Mouse (Mus musculus) G1E (cell line): ENCODE data around the gene Arglu1. TPM values are rescaled to one million over a fixed set of nuclear protein-coding genes. Genes with fewer than 3 reads are reported as not detected.

Source experiments
- ATAC-seq: 2 replicates; pipeline ENCODE4 v1.8.0; 2016; ENCODE audit warnings: mild to moderate bottlenecking; ENCODE audit not compliant: insufficient number of reproducible peaks, poor library complexity, low FRiP score, severe bottlenecking; ENCODE audit errors: extremely low read depth
- DNase-seq: peaks from one replicate; pipeline ENCODE4 v3.0.0; 2012; ENCODE audit warnings: low spot score
- H3K27me3 ChIP-seq: 2 replicates; pipeline ENCODE4 v1.6.1; 2012; ENCODE audit warnings: mild to moderate bottlenecking, low read length, inconsistent platforms; ENCODE audit not compliant: insufficient read depth
- H3K36me3 ChIP-seq: replicated peaks from 2 replicates; pipeline ENCODE3; 2012; ENCODE audit warnings: mild to moderate bottlenecking, inconsistent platforms
- H3K4me1 ChIP-seq: 2 replicates; pipeline ENCODE4 v1.6.1; 2012; ENCODE audit warnings: low read depth, low read length, inconsistent platforms, mixed read lengths; ENCODE audit not compliant: insufficient read depth
- H3K4me3 ChIP-seq: 2 replicates; pipeline ENCODE4 v1.5.1; 2012; ENCODE audit warnings: low read depth, mild to moderate bottlenecking, inconsistent platforms, low read length, moderate library complexity, mixed read lengths
- H3K9me3 ChIP-seq: replicated peaks from 2 replicates; pipeline ENCODE4 v1.6.1; 2012; ENCODE audit warnings: inconsistent platforms
- CTCF ChIP-seq: IDR thresholded peaks from 2 replicates; pipeline ENCODE4 v1.5.1; 2012; ENCODE audit warnings: low read depth, low read length, inconsistent platforms, mixed read lengths
- GATA1 ChIP-seq: IDR thresholded peaks from 2 replicates; pipeline ENCODE4 v1.6.1; 2012; ENCODE audit warnings: borderline replicate concordance, low read length, inconsistent platforms, mixed read lengths
- GATA2 ChIP-seq: IDR thresholded peaks from 2 replicates; pipeline ENCODE4 v1.6.1; 2012; ENCODE audit warnings: low read depth, low read length, inconsistent platforms, borderline replicate concordance
- POLR2AphosphoS5 ChIP-seq: IDR thresholded peaks from 2 replicates; pipeline ENCODE4 v1.6.1; 2012; ENCODE audit warnings: low read depth, low read length, inconsistent platforms; ENCODE audit not compliant: insufficient replicate concordance
- TAL1 ChIP-seq: conservative IDR thresholded peaks from 2 replicates; pipeline ENCODE4 v1.6.1; 2012; ENCODE audit warnings: low read depth, low read length, inconsistent platforms, mixed read lengths
- polyA plus RNA-seq: library from polyadenylated mRNA; stranded (reverse); fragments of >175 nt; gene quantifications from 2 replicates; pipeline ENCODE4 v1.2.3, GENCODE M21; 2012
- total RNA-seq, 2 experiments: library from RNA; stranded (forward) in 1 of 2; stranded (reverse) in 1 of 2; fragments of 200-1000 nt in 1 of 2; fragments of >200 nt in 1 of 2; fragmentation: Nextera tagmentation in 1 of 2; gene quantifications; 2 replicates each; pipeline ENCODE4 v1.2.3; 2014 to 2017

Arglu1 gene
- 118 and 128 TPM in 2 replicates for total RNA-seq (2014; fragmentation: Nextera tagmentation)
- 127 and 138 TPM in 2 replicates for total RNA-seq (2017)
- 89.0 and 102 TPM in 2 replicates for polyA plus RNA-seq

DNA sequence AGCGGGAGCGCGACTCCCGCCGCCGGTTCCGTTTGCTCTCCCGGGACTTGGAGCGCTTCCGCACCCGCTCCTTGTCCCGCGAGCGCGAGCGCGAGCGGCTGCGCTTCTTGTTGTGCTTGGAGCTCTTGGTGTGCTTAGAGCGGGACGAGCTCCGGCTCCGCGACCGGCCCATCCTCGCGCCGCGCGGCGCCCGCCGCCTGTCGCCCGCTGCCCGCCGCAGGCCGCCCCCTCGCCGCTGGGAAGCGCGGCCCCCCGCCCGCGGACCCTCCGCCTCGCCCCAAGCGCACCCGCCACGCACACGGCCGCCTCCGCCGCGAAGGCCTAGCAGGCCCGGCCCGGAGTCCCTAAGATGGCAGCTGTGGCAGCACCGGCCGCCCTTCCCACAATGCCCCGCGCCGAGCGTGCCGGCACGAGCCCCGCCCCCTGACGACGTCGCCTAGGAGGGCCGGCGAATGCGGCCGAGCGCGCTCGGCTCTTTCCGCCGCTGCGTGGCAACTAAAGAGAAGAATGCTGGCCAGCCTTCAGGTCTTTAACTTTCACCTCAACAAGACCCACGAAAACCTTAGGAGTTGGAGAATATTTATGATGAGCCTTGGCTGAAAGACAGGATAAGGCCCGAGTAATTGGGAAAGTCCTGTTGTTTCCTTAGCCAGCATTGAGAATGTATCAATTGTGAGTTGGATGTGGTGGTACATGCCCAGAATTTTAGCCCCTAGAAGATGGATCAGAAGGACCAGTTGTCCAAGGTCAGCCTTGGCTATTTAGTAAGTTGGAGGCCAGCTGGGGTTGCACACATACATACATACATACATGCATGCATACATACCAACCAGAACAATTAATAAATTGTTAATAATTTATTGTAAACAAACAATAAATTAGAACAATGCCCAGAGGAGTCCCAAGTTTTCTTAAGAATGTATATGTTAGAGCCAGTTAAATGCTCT, at the start of gene Arglu1:
Gene Arglu1, minus strand, starts transcription at position 376 of the 947 bp plus-strand sequence.
- peak within 1 kb of the TSS; percentile 82 for H3K4me3 ChIP-seq
- peaks cover 22% of the 10 kb centered on the region for H3K27me3 ChIP-seq
- peaks cover 33% of the 10 kb centered on the region for H3K4me1 ChIP-seq
- no peak for TF ChIP-seq TAL1
- H3K36me3 ChIP-seq = peaks cover 19% of the 10 kb centered on the region
- no peaks in the 10 kb centered on the region for H3K9me3 ChIP-seq
- ATAC-seq (peak; percentile 45; the same call in 1 of the 2 replicates), DNase-seq (peak; percentile 93)

DNA sequence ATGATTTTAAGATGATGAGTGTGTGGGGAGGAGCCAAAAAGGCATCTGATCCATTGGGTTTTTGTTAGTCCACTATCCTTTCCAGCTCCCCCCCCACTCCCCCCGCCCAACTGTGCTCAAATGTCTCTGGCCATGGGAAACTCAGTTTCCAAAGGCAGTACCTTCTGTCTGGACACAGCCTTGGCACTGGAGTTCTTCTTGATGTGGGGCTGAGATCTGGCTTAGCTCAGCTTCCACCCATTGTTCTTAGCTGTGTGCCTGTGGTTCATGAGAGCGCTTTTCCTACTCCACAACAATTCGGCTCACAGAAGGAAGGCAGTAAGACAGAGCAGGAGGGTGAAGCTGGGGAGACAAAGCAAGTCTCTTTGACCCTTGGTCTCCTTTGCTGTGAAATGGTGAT, 47.0 kb upstream of the Arglu1 start:
- H3K9me3 ChIP-seq = no peaks in the 10 kb centered on the region
- H3K27me3 ChIP-seq = no peaks in the 10 kb centered on the region
- ATAC-seq = no peak
- no peak overlapping the region for H3K4me3 ChIP-seq
- DNase-seq = no peak
- no peak for TF ChIP-seq GATA1
- TF ChIP-seq CTCF = no peak
- TF ChIP-seq GATA2 = no peak
- no peak for TF ChIP-seq TAL1
- no peak for TF ChIP-seq POLR2AphosphoS5
- H3K4me1 ChIP-seq = no peaks in the 10 kb centered on the region
- no peaks in the 10 kb centered on the region for H3K36me3 ChIP-seq

DNA sequence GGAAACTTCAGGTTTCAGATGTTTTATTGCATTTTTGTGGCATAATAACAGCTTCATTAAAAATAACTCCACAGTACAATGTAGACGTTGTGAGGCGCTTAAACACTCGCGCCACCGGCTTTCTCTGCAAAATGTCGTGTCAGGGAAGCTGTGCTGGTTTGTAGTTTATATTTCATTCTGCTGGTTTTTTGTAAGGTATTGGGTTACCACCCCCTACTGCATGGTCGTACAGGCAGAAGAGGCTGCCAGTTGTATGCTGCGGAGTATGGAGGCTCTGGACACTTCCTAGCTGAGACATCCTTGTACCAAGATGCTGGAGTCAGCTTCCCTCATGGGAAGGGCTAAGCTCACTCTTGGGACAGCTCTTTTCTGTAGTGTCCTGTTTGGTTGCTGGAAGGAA, 46.5 kb upstream of the Arglu1 start:
- Histone ChIP-seq H3K4me1 (no peaks in the 10 kb centered on the region), H3K36me3 (no peaks in the 10 kb centered on the region), H3K27me3 (no peaks in the 10 kb centered on the region), H3K9me3 (no peaks in the 10 kb centered on the region), H3K4me3 (no peak overlapping the region)
- DNase-seq (no peak), ATAC-seq (no peak)
- TF ChIP-seq GATA1 = no peak
- no peak for TF ChIP-seq POLR2AphosphoS5
- TF ChIP-seq CTCF = no peak
- no peak for TF ChIP-seq TAL1
- no peak for TF ChIP-seq GATA2

DNA sequence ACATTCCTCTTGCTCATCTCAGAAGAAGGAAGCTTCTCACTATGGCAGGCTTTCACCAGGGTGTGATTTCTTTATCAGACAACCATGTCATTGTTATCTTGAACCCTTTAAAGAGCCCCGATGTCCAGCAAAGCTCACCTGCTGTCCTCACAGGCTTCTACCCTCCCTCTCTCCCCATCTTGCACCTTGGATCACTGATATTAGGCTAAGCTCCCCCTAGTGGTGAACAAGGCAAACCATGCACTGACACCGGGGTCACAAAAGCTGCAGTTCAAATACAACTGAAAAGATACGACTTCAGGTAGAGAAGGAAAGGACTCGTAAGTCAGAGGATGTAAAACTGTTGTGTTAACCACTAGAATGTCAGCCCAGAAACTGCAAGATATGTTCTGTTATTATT, 43.5 kb upstream of the Arglu1 start:
- no peaks in the 10 kb centered on the region for H3K4me1 ChIP-seq
- no peaks in the 10 kb centered on the region for H3K27me3 ChIP-seq
- peak; percentile 19 for DNase-seq
- H3K36me3 ChIP-seq = no peaks in the 10 kb centered on the region
- TF ChIP-seq GATA1 (no peak), CTCF (peak; percentile 58; the same call in 1 of the 2 replicates)
- H3K9me3 ChIP-seq = no peaks in the 10 kb centered on the region
- no peak; the same call in 1 of the 2 replicates for ATAC-seq
- H3K4me3 ChIP-seq = no peak overlapping the region

DNA sequence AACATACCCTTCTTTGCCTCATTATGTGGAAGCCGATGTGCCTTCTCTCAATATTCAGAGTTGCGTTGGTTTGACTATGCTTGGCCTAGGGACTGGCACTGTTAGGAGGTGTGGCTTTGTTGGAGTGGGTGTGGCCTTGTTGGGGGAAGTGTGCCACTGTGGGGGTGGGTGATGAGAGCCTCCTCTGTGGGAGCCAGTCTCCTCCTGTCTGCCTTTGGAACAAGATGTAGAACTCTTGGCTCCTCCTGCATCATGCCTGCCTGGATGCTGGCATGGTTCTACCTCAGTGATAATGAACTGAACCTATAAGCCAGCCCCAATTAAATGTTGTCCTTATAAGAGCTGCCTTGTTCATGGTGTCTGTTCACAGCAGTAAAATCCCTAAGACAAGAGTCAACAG, 38.3 kb upstream of the Arglu1 start:
- ATAC-seq (no peak), DNase-seq (no peak)
- no peaks in the 10 kb centered on the region for H3K27me3 ChIP-seq
- no peaks in the 10 kb centered on the region for H3K36me3 ChIP-seq
- no peaks in the 10 kb centered on the region for H3K4me1 ChIP-seq
- no peak for TF ChIP-seq POLR2AphosphoS5
- TF ChIP-seq CTCF = no peak
- TF ChIP-seq TAL1 = no peak
- TF ChIP-seq GATA1 = no peak
- no peak for TF ChIP-seq GATA2
- no peak overlapping the region for H3K4me3 ChIP-seq
- no peaks in the 10 kb centered on the region for H3K9me3 ChIP-seq

DNA sequence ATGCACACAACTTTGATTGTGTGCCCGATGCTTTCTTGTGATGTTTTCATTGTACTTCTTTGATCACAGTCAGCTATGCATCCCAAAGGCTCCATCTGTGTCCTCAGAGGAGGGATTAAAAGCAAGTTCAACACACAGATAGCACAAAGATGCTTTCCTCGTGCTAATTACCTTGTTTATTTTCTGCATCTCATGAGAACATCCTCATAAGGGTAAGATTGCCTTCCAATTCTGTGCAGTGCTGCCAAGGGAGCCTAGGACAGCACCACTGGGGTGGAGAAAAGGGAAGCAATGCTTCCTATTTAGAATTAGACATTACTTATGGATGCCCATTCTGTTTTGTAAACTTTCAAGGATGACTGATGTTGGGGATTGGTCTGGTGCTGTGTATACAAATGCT, 36.2 kb upstream of the Arglu1 start:
- no peak overlapping the region for H3K4me3 ChIP-seq
- no peaks in the 10 kb centered on the region for H3K4me1 ChIP-seq
- no peak for TF ChIP-seq GATA2
- TF ChIP-seq GATA1 = no peak
- no peak for TF ChIP-seq CTCF
- ATAC-seq (no peak), DNase-seq (no peak)
- no peaks in the 10 kb centered on the region for H3K36me3 ChIP-seq
- H3K27me3 ChIP-seq = no peaks in the 10 kb centered on the region
- H3K9me3 ChIP-seq = no peaks in the 10 kb centered on the region
